Mouse (Mus musculus): Measurements from ENCODE around the gene Tesc. TPM values are rescaled to one million over a fixed set of nuclear protein-coding genes. Genes with fewer than 3 reads are reported as not detected.

Tesc gene
- total RNA-seq, 2 experiments from 2014 or later, result 53.7 to 60.8 TPM

DNA sequence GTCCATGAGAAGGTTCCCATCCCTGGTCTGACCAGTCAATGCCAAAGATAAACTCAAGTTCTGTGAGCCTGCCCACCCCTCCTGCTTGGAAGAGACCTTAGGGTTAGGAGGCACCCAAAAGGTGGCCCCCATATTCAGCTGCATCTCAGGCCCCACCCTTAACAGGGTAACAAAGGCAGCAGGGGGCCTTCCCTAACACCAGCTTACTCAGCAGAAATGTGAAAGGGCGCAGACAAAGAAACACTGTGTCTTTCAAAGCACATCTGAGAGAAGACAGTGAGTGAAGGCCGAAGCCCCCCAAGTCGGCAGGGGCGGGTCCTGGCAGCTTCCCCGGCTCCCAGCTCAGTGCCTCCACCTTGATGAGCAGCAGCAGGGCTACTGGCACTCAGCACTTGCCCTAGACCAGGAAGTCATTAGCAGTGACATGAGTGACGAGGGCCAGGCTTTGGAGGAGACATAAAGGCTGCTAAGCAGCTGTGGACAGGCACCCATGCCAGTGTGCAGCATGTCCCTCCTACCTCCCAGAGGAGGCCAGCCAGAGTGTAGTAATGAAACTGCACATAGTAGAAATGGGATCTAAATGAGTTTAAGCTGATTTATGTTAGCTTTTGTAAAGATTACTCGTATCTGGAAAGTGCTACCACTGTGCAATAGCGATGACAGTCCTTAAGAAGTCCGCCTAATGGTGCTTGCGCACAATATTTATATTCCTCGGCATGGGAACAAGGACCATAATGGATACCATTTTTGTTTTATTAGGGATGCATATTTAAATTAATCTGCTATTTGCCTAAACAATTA is 71.7 kb downstream of the Tesc start:
- no peak for DNase-seq (ENCODE audit: low spot score in 2 of 2)

DNA sequence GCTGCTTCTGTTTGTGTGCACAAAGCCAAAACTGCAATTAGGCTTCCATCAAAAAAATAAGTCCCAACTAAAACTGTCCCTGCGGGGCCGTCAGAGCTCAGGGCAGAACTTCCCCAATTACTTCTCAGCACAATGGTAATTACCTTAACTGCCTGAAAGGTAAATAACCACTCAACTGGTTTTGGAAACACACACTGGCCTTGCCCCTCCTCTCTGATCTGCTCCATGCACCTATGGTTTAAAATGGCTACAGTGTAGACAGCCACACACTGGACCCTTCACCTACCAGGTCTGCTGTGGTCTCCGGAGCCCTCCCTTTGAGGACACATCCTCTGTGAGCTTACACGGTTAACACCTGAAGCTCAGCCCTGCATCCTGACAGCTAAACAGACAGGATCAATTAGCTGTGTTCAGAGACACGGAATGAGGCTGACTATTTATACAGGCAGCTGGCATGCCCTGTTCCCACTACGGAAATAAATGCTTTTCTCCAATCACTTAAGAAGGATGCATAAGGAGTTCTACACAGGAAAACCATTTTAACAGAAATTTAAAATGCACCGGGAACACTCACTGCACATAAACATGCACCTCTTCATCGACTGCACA is 72.4 kb downstream of the Tesc start:
- no peak for DNase-seq (ENCODE audit: low spot score in 2 of 2)

DNA sequence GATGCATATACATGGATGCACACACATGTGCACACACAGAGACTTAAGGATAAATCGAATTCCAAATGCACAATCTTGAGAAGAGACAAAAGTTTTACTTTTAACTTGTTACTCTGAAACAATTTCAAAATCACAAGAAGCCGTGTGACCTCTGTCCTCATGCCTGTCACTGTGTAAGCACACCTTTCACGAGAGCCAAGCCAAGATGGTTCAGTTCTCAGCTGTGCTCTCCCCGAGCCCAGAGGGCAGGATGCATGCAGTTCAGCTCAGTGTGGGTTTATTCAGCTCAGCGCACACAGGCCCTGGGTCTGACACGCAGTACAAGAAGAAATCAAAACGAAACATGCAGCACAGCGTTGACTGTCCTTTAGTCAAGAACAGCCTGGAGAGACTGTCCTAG is 78.0 kb downstream of the Tesc start:
- DNase-seq (ENCODE audit: low spot score in 2 of 2), result no peak

DNA sequence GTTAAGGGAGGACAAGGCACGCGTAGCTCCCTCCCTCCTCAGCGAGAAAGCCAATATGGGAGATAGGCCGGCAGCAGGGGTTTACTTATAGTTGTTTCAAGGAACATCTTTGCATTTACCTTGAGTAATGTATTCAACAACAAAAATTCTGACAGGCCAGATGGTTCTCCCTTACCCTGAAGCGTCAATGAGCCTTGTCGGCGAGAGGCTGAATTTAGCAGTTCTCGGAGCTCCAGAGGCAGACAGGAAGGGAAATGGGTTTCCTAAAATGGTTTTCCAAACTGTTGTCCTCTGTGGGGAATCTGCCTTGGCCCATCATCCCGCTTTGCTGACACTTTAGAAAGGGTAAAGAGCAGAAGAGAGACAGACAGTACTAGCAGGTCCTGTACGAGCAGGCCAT is 79.1 kb downstream of the Tesc start:
- no peak for DNase-seq (ENCODE audit: low spot score in 2 of 2)

DNA sequence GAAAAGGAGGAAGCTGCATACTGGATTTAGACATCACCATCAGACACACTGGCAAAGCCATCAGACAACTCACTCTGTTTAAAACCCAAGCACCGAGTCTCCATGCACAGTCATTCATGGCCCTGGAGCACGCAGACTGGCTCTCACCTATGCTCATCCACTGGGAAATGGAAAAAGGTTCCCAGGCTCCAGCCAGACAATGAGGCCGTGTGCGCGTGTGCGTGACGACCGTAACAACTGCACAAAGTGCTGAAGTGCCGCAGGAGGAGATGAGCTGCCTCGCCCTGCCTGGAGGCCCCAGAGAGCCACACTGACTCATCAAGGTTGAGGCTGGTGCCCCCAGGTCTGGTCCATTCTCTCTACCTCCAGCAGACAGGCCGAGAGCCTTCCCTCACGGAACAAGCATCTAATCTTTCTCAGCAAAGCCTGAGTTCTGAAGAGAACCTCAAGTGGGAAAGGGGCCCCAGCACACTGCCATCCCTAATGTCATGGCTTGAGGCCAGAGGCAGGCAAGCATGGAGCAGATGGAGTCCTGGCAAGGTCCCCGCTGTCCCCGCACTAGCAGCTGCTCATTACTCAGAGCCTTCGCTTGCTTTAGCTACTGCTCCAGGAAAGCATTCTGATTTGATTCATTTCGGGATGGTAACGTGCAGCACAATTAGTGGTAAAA is 80.7 kb downstream of the Tesc start:
- DNase-seq (ENCODE audit: low spot score in 2 of 2), result no peak

DNA sequence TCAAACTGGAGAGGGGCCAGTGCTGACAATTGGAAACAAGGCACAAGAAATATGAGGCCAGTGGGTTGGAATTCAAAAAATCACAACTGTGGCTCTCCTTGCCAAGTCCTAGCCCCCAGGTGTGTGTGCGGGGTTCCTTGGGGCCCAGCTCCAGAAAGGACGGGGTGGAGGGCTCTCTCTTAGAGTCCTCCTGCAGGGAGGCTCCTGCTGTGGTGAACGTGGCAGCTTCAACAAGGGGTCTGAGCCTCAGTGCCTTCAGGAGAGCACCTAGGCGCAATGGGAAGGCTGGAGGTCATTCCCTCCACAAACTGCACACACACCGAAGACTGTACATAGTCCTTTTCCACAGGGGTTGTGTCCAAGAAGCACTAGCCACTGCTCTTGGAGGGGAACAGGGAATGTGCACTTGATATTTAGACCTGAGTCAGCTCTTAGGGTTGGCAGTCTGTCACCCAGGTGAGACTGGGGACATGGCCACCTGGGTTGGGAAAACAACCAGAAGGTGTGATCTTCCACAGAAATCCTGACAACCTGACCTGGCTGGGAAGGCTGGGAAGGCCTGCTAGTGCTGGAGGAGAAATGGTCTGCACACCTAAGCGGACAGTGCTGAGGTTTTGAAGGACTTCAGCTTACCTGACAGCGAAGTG is 81.4 kb downstream of the Tesc start:
- DNase-seq (ENCODE audit: low spot score in 2 of 2), result no peak

Other genes with a start within 250 kb of the Tesc start
- gene Nos1, start 246.7 kb upstream of the Tesc start, total RNA-seq (2021), result 1 to 10 TPM; 1.1 to 1.3 TPM
- gene Fbxo21, start 51.0 kb upstream of the Tesc start, total RNA-seq (2021), result 10 to 100 TPM; 89.3 to 94.4 TPM
- gene Fbxw8, start 127.7 kb downstream of the Tesc start, total RNA-seq (2021), result 10 to 100 TPM; 53.7 to 62.5 TPM
- 1 to 10 TPM; 1.3 to 1.5 TPM for gene Hrk, start 136.9 kb downstream of the Tesc start, total RNA-seq (2021)
- gene Rnft2, start 217.4 kb downstream of the Tesc start, total RNA-seq (2021), result 1 to 10 TPM; 9.3 to 9.9 TPM
- 1 to 10 TPM; 6.2 to 6.3 TPM for gene 2410131K14Rik, start 217.5 kb downstream of the Tesc start, total RNA-seq (2021)